In the genomic region with DNA sequence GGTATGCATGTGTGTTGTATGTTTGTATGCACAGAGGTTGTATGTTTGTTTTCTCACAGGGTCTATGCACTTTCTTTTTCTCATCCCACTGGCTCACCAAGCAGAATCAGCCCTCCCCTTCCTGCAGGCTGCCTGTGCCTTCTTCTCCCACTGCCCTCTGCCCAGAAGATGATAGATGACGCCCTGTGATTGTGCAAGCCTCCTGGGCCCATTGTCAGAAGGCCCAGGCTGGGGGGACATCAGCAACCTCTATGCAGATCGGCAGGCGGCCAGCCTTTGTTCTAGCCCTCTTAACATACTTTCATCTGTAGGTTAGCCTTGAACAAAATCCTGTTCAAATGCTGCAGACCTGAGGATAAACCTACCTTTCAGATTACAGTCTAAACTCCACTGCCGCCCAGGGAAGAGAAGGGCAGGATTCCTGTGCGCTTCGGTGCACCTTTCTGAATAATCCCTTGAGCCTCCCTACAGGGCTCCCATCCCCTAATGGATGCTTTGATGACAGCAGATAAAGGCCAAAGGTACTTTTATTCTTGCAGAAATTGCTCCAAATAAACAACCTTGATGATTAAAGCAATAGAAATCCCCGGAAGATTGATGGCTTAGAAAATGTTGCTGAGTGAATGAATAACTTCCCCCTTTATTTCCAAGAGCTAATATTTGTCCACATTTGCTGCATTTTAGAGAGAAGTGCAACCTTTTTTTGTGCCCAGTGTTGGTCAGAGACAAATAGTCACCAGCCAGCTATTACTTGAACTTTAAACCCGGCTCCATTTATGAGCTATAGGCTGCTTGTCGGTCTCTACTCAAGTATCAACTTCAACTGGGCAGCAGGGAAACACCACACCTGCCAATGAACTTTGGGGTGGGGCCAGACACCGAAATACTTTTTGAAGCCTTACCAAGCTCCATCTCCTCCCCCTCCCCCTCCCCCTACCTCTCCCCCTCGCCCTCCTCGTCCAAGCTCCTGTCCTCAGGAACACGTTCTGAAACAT, we compare ENCODE assay signal across 10 mouse cellular contexts.
DNase-seq lines count a peak whose midpoint lies in the region; ATAC-seq lines count a peak whose summit lies in the region.
"Had no signal": no experiment of that assay in that cellular context is flagged by ENCODE, and none has a peak within 500 bp of the region (broad histone marks: within the 10 kb centered on the region; RNA-seq: fewer than 3 reads in every experiment).

No protein-coding gene starts in this region.

- peak; percentile 63 for ATAC-seq in common myeloid progenitor, adult 5-6 weeks (replicated peaks; ENCODE audit: low read depth, poor library complexity, severe bottlenecking)

- peak; percentile 44 for DNase-seq in kidney, postnatal 10 days
- DNase-seq in kidney, postnatal 25 days, result no peak
- peak; percentile 22 to 73 for DNase-seq in adrenal gland, adult (ENCODE audit: inconsistent age in 2 of 2, low spot score in 1 of 2)
- DNase-seq in lung, postnatal 14 days, result peak; percentile 19
- DNase-seq in adipocyte (ENCODE audit: low spot score), result no peak
- no peak for DNase-seq in cerebellum, adult 9-11 months
- DNase-seq in cerebellum, postnatal 36 days, result no peak
- DNase-seq: cerebellum, postnatal 25 days; layer of hippocampus, adult 9-11 months had no signal

Comparison
In these comparisons a context has a peak if more than half of its experiments do, and no peak if none do; other contexts are left out.
1. DNase-seq: peak in kidney, postnatal 10 days (single experiment), adrenal gland, adult (2 of 2) and lung, postnatal 14 days (single experiment); none in kidney, postnatal 25 days (0 of 2), adipocyte (single experiment), cerebellum, adult 9-11 months (single experiment) and cerebellum, postnatal 36 days (0 of 2).